Comparison of ENCODE assay signal across 26 mouse cellular contexts in genomic region chr4:83997079-83997478, GRCm38 (mm10).
"Had no signal": no experiment of that assay in that cellular context is flagged by ENCODE, and none has a peak within 500 bp of the region (broad histone marks: within the 10 kb centered on the region; RNA-seq: fewer than 3 reads in every experiment).

No protein-coding gene starts in this region.

- H3K36me3 ChIP-seq: heart, embryonic 10.5 days; heart, embryonic 12.5 days; hindbrain, embryonic 10.5 days; hindbrain, embryonic 12.5 days; intestine, embryonic 15.5 days; limb, embryonic 10.5 days; limb, embryonic 12.5 days; liver, embryonic 13.5 days had no signal

- H3K4me1 ChIP-seq: intestine, embryonic 15.5 days; liver, embryonic 13.5 days had no signal

- H3K4me2 ChIP-seq: heart, embryonic 12.5 days; hindbrain, embryonic 12.5 days; hindbrain, embryonic 14.5 days; intestine, embryonic 15.5 days; limb, embryonic 12.5 days; liver, embryonic 11.5 days; liver, embryonic 13.5 days had no signal

- H3K9ac ChIP-seq: heart, embryonic 12.5 days; hindbrain, embryonic 12.5 days; hindbrain, embryonic 14.5 days; intestine, embryonic 15.5 days; limb, embryonic 12.5 days; liver, embryonic 13.5 days had no signal

- H3K27ac ChIP-seq: heart, embryonic 10.5 days; hindbrain, embryonic 10.5 days; hindbrain, embryonic 12.5 days; hindbrain, embryonic 14.5 days; intestine, embryonic 15.5 days; layer of hippocampus, adult 2 months; left cerebral cortex, adult 2 months; limb, embryonic 10.5 days; limb, embryonic 12.5 days; liver, embryonic 13.5 days had no signal

- H3K27me3 ChIP-seq: heart, embryonic 12.5 days; hindbrain, embryonic 12.5 days; intestine, embryonic 15.5 days; limb, embryonic 12.5 days; liver, embryonic 13.5 days had no signal

- DNase-seq: gastrocnemius, postnatal 14 days; gastrocnemius, postnatal 36 days; heart, adult 18-20 months; heart, postnatal 10 days; heart, postnatal 4 days; kidney, adult 18-20 months; kidney, adult 8-10 months; kidney, postnatal 10 days; kidney, postnatal 36 days; layer of hippocampus, adult 9-11 months; liver; liver, embryonic 13.5 days had no signal

- H3K9me3 ChIP-seq: heart, embryonic 10.5 days; heart, embryonic 12.5 days; hindbrain, embryonic 10.5 days; hindbrain, embryonic 12.5 days; intestine, embryonic 15.5 days; limb, embryonic 10.5 days; limb, embryonic 12.5 days; liver, embryonic 13.5 days had no signal

- H3K4me3 ChIP-seq: heart, embryonic 10.5 days; heart, embryonic 12.5 days; hindbrain, embryonic 10.5 days; hindbrain, embryonic 12.5 days; intestine, embryonic 15.5 days; layer of hippocampus, adult 2 months; left cerebral cortex, adult 2 months; limb, embryonic 10.5 days; limb, embryonic 12.5 days; liver, embryonic 13.5 days had no signal

- ATAC-seq: hindbrain, embryonic 16.5 days; inflammation-experienced regulatory T-cells, adult 6 months; intestine, embryonic 15.5 days; intestine, postnatal 0 days had no signal
